Mouse (Mus musculus) embryonic fibroblast, embryonic 13.5 days (primary cell): ENCODE data around the gene Crabp2.

Source experiments
- CTCF ChIP-seq: IDR thresholded peaks from 2 replicates; pipeline ENCODE4 v1.5.1; 2011; ENCODE audit warnings: mild to moderate bottlenecking, control low read depth, low read length, moderate library complexity, borderline replicate concordance; ENCODE audit not compliant: insufficient read depth
- POLR2A ChIP-seq: IDR thresholded peaks from 2 replicates; pipeline ENCODE4 v1.6.1; 2011; ENCODE audit warnings: low read depth, mild to moderate bottlenecking, control low read depth, low read length, moderate library complexity

- TF ChIP-seq POLR2A (no peak), CTCF (no peak)
These were observed 21.9 kb downstream of the Crabp2 start for GRCm38 (mm10) chr3:87970184-87970938.
